In genomic region chr13:118603474-118603873, GRCm38 (mm10) we compare ENCODE assay signal across 25 mouse cellular contexts.
A peak's percentile ranks its signal among the peaks of the same experiment; 100 is the strongest.
DNase-seq lines count a peak whose midpoint lies in the region; ATAC-seq lines count a peak whose summit lies in the region.
"Had no signal": no experiment of that assay in that cellular context is flagged by ENCODE, and none has a peak within 500 bp of the region (broad histone marks: within the 10 kb centered on the region; RNA-seq: fewer than 3 reads in every experiment).

No protein-coding gene starts in this region.

- H3K4me2 ChIP-seq in midbrain, embryonic 11.5 days: no peak overlapping the region
- H3K4me2 ChIP-seq: embryonic facial prominence, embryonic 13.5 days; embryonic facial prominence, embryonic 15.5 days; forebrain, embryonic 12.5 days had no signal

- 41% methylated on average over 5 of the region's 5 CpGs for WGBS in midbrain, embryonic 11.5 days
- 46% methylated on average over 5 of the region's 5 CpGs for WGBS in midbrain, embryonic 10.5 days

- H3K27me3 ChIP-seq in midbrain, embryonic 11.5 days (ENCODE audit: control insufficient read depth, insufficient read depth, low read length): no peaks in the 10 kb centered on the region
- H3K27me3 ChIP-seq in midbrain, embryonic 10.5 days (ENCODE audit: low read depth, poor library complexity, severe bottlenecking): no peaks in the 10 kb centered on the region
- H3K27me3 ChIP-seq: CH12.LX; embryonic facial prominence, embryonic 13.5 days; embryonic facial prominence, embryonic 15.5 days; forebrain, embryonic 12.5 days had no signal

- no peak overlapping the region for H3K27ac ChIP-seq in midbrain, embryonic 11.5 days (ENCODE audit: low read depth, low read length)
- H3K27ac ChIP-seq in midbrain, embryonic 10.5 days (replicated peaks): no peak overlapping the region
- H3K27ac ChIP-seq: embryonic facial prominence, embryonic 13.5 days; embryonic facial prominence, embryonic 15.5 days; forebrain, embryonic 10.5 days; forebrain, embryonic 12.5 days had no signal

- peaks cover 3% of the 10 kb centered on the region; the same call in 1 of the 2 replicates for H3K4me1 ChIP-seq in midbrain, embryonic 11.5 days (ENCODE audit: control insufficient read depth, insufficient read depth, low read length)
- H3K4me1 ChIP-seq in midbrain, embryonic 10.5 days: peaks cover 6% of the 10 kb centered on the region; the same call in 1 of the 2 replicates
- H3K4me1 ChIP-seq: embryonic facial prominence, embryonic 13.5 days; embryonic facial prominence, embryonic 15.5 days; forebrain, embryonic 10.5 days; forebrain, embryonic 12.5 days had no signal

- H3K9ac ChIP-seq in midbrain, embryonic 11.5 days (ENCODE audit: low read length): no peak overlapping the region
- H3K9ac ChIP-seq: embryonic facial prominence, embryonic 13.5 days; embryonic facial prominence, embryonic 15.5 days; forebrain, embryonic 12.5 days had no signal

- H3K36me3 ChIP-seq in midbrain, embryonic 11.5 days (ENCODE audit: control insufficient read depth, insufficient read depth, low read length): no peaks in the 10 kb centered on the region
- no peaks in the 10 kb centered on the region for H3K36me3 ChIP-seq in midbrain, embryonic 10.5 days
- H3K36me3 ChIP-seq: embryonic facial prominence, embryonic 13.5 days; embryonic facial prominence, embryonic 15.5 days; forebrain, embryonic 10.5 days; forebrain, embryonic 12.5 days had no signal

- peak; percentile 70 for DNase-seq in midbrain, embryonic 11.5 days (ENCODE audit: low spot score, missing footprints)
- no peak for DNase-seq in midbrain, embryonic 10.5 days (ENCODE audit: low spot score)
- DNase-seq in retina, embryonic 14.5 days (ENCODE audit: low spot score): peak; percentile 8
- DNase-seq in retina, postnatal 1 day: no peak
- peak; percentile 52 for DNase-seq in ZHBTc4 (ENCODE audit: low read depth, low spot score)
- DNase-seq in thymus, postnatal 4 days: no peak
- DNase-seq in adrenal gland, postnatal 10 days: no peak
- DNase-seq: adrenal gland, adult 2 months; adrenal gland, postnatal 14 days; B cell, adult 2 months; cerebellum, adult 11-12 months; cerebellum, adult 8-10 months; cerebellum, adult 9-11 months; cerebellum, postnatal 14 days; cerebellum, postnatal 36 days; embryo, embryonic 11 days had no signal

- ATAC-seq in midbrain, embryonic 11.5 days (ENCODE audit: low FRiP score): no peak
- ATAC-seq: CD4-positive, CD25-positive, alpha-beta regulatory T cell, adult 4 months; forebrain, embryonic 14.5 days; forebrain, embryonic 16.5 days had no signal

- H3K9me3 ChIP-seq in midbrain, embryonic 11.5 days (ENCODE audit: control insufficient read depth, low read length): no peaks in the 10 kb centered on the region
- no peaks in the 10 kb centered on the region for H3K9me3 ChIP-seq in midbrain, embryonic 10.5 days (replicated peaks)
- H3K9me3 ChIP-seq: embryonic facial prominence, embryonic 13.5 days; embryonic facial prominence, embryonic 15.5 days; forebrain, embryonic 10.5 days; forebrain, embryonic 12.5 days had no signal

- no peak overlapping the region for H3K4me3 ChIP-seq in midbrain, embryonic 11.5 days (ENCODE audit: low read depth, low read length)
- no peak overlapping the region for H3K4me3 ChIP-seq in midbrain, embryonic 10.5 days
- H3K4me3 ChIP-seq: embryonic facial prominence, embryonic 13.5 days; embryonic facial prominence, embryonic 15.5 days; erythroblast, embryonic 14.5 days; forebrain, embryonic 10.5 days; forebrain, embryonic 12.5 days had no signal

Comparison
In these comparisons a context has a peak if more than half of its experiments do, and no peak if none do; other contexts are left out.
1. DNase-seq: peak in midbrain, embryonic 11.5 days (single experiment), retina, embryonic 14.5 days (single experiment) and ZHBTc4 (single experiment); none in midbrain, embryonic 10.5 days (single experiment), retina, postnatal 1 day (single experiment), thymus, postnatal 4 days (single experiment) and adrenal gland, postnatal 10 days (single experiment).